ENCODE assay signal across 8 mouse cellular contexts in the genomic region with DNA sequence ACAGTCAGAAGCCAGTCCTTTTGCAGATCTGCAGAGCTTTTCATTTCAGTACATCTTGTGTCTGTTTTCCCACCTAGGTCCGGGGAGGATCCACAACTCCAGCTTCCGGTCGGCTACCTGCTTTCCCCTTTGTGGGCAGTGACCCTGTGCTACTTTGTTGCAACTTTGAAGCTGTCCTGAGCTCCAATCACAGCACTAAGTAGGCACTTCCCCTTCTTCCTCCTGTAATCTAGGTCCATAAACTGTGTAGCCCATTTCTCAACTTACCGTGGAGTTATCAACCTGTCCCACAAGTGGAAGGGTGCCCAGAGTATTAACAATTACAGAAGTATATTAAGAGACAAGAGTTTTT. TPM values are rescaled to one million over a fixed set of nuclear protein-coding genes. Genes with fewer than 3 reads are reported as not detected.
DNase-seq lines count a peak whose midpoint lies in the region; ATAC-seq lines count a peak whose summit lies in the region.

No protein-coding gene starts in this region.

- H3K36me3 ChIP-seq in kidney, embryonic 15.5 days: no peaks in the 10 kb centered on the region
- no peaks in the 10 kb centered on the region for H3K36me3 ChIP-seq in intestine, embryonic 14.5 days (ENCODE audit: control insufficient read depth, insufficient read depth, low read length)
- H3K36me3 ChIP-seq in midbrain, embryonic 16.5 days (ENCODE audit: control insufficient read depth, insufficient read depth, low read length): no peaks in the 10 kb centered on the region

- H3K4me3 ChIP-seq in kidney, embryonic 15.5 days (replicated peaks): peak overlapping the region; percentile 70
- peak overlapping the region; percentile 62 for H3K4me3 ChIP-seq in intestine, embryonic 14.5 days (ENCODE audit: low read depth, low read length)
- H3K4me3 ChIP-seq in midbrain, embryonic 16.5 days (ENCODE audit: low read depth, low read length): peak overlapping the region; percentile 66

- 5% methylated on average over 4 of the region's 4 CpGs for WGBS in kidney, embryonic 15.5 days
- 10% methylated on average over 4 of the region's 4 CpGs for WGBS in intestine, embryonic 14.5 days
- 11% methylated on average over 4 of the region's 4 CpGs for WGBS in midbrain, embryonic 16.5 days

- H3K4me1 ChIP-seq in kidney, embryonic 15.5 days: no peaks in the 10 kb centered on the region
- H3K4me1 ChIP-seq in intestine, embryonic 14.5 days (replicated peaks; ENCODE audit: control insufficient read depth, insufficient read depth, low read length): no peaks in the 10 kb centered on the region
- no peaks in the 10 kb centered on the region; the same call in 1 of the 2 replicates for H3K4me1 ChIP-seq in midbrain, embryonic 16.5 days (ENCODE audit: control insufficient read depth, insufficient read depth, low read length)

- peak overlapping the region; percentile 79 for H3K9ac ChIP-seq in kidney, embryonic 15.5 days
- H3K9ac ChIP-seq in intestine, embryonic 14.5 days (ENCODE audit: low read length): peak overlapping the region; percentile 69
- H3K9ac ChIP-seq in midbrain, embryonic 16.5 days (ENCODE audit: low read depth, low read length): peak overlapping the region; percentile 89

- H3K27ac ChIP-seq in kidney, embryonic 15.5 days: peak overlapping the region; percentile 88
- peak overlapping the region; percentile 91 for H3K27ac ChIP-seq in intestine, embryonic 14.5 days (ENCODE audit: low read depth)
- H3K27ac ChIP-seq in midbrain, embryonic 16.5 days (ENCODE audit: low read length): peak overlapping the region; percentile 91

- H3K9me3 ChIP-seq in kidney, embryonic 15.5 days (replicated peaks): no peaks in the 10 kb centered on the region
- no peaks in the 10 kb centered on the region for H3K9me3 ChIP-seq in intestine, embryonic 14.5 days (ENCODE audit: control insufficient read depth, low read length)
- H3K9me3 ChIP-seq in midbrain, embryonic 16.5 days (replicated peaks; ENCODE audit: control insufficient read depth, low read length, poor library complexity, severe bottlenecking): no peaks in the 10 kb centered on the region

- ATAC-seq in kidney, embryonic 15.5 days (replicated peaks; ENCODE audit: low FRiP score): peak; percentile 76
- peak; percentile 68 for ATAC-seq in common myeloid progenitor, adult 5-6 weeks (replicated peaks; ENCODE audit: low read depth, poor library complexity, severe bottlenecking)
- no peak; the same call in 1 of the 2 replicates for ATAC-seq in intestine, embryonic 14.5 days (replicated peaks; ENCODE audit: low FRiP score, low TSS enrichment, low read depth)
- peak; percentile 76; the same call in 1 of the 2 replicates for ATAC-seq in midbrain, embryonic 16.5 days

- H3K4me2 ChIP-seq in kidney, embryonic 15.5 days: peak overlapping the region; percentile 61
- peak overlapping the region; percentile 49 for H3K4me2 ChIP-seq in intestine, embryonic 14.5 days (ENCODE audit: low read length)
- H3K4me2 ChIP-seq in midbrain, embryonic 16.5 days (ENCODE audit: low read length): peak overlapping the region; percentile 55

- no peak for DNase-seq in kidney, adult 11 months
- DNase-seq in intestine, embryonic 14.5 days (ENCODE audit: low spot score): no peak
- DNase-seq in Muller cell, postnatal 12 days (ENCODE audit: inconsistent ontology term): no peak
- no peak for DNase-seq in right cerebral cortex, postnatal 14 days
- no peak for DNase-seq in frontal cortex, adult 2 months (ENCODE audit: extremely low spot score in 1 of 2, low spot score in 1 of 2)

- no peaks in the 10 kb centered on the region for H3K27me3 ChIP-seq in kidney, embryonic 15.5 days
- no peaks in the 10 kb centered on the region for H3K27me3 ChIP-seq in intestine, embryonic 14.5 days (replicated peaks; ENCODE audit: control insufficient read depth, insufficient read depth, low read length)
- H3K27me3 ChIP-seq in midbrain, embryonic 16.5 days (ENCODE audit: control insufficient read depth, insufficient read depth, low read depth, low read length): no peaks in the 10 kb centered on the region

RNA-seq across cellular contexts. Expression of a gene that starts 0.3 kb away (rescaled TPM):
- 8.7 and 9.1 TPM in 2 replicates for polyA plus RNA-seq in kidney, embryonic 15.5 days (2015; fragmentation: Nextera tagmentation; extraction: Ambion mirVana)
- 3.9 and 12.6 TPM in 2 replicates for total RNA-seq in common myeloid progenitor, adult 5-6 weeks (2017)
- polyA plus RNA-seq in intestine, embryonic 14.5 days (2014; fragmentation: Nextera tagmentation; extraction: Ambion mirVana): 6.9 and 9.0 TPM in 2 replicates
- 14.7 and 15.7 TPM in 2 replicates for polyA plus RNA-seq in midbrain, embryonic 16.5 days (2015; fragmentation: Nextera tagmentation; extraction: Ambion mirVana)
- polyA plus RNA-seq in frontal cortex, adult 2 months (2012; rRNA removed): 3.1 and 5.3 TPM in 2 replicates

RNA-seq across cellular contexts. Expression of a gene that starts 39.4 kb away (rescaled TPM):
- polyA plus RNA-seq in kidney, embryonic 15.5 days (2015; fragmentation: Nextera tagmentation; extraction: Ambion mirVana): 2.1 and 4.2 TPM in 2 replicates
- 10.5 and 15.8 TPM in 2 replicates for total RNA-seq in common myeloid progenitor, adult 5-6 weeks (2017)
- 1.3 and 2.7 TPM in 2 replicates for polyA plus RNA-seq in intestine, embryonic 14.5 days (2014; fragmentation: Nextera tagmentation; extraction: Ambion mirVana)
- polyA plus RNA-seq in midbrain, embryonic 16.5 days (2015; fragmentation: Nextera tagmentation; extraction: Ambion mirVana): 0.82 and 1.3 TPM in 2 replicates
- polyA plus RNA-seq in frontal cortex, adult 2 months (2012; rRNA removed): not detected in 2 replicates
